Mouse (Mus musculus) embryo, embryonic 10.5 days (tissue): ENCODE data around the gene Hist2h2be.
"Not testable (repeated sequence)": the region's sequence is repeated elsewhere in the genome, so short reads cannot be mapped to it uniquely, and the experiment has no call there.

Experiments
- DNase-seq: peaks from one replicate; pipeline ENCODE4 v3.0.0-alpha.2; 2015; ENCODE audit warnings: low spot score

Hist2h2be gene

GRCm38 (mm10) chr3:96220765-96221639, at the start of gene Hist2h2be, which contains the start of gene Hist2h2ac:
Gene Hist2h2be, plus strand, starts transcription at chr3:96221119.
Gene Hist2h2ac, minus strand, starts transcription at chr3:96220880.
- DNase-seq: peak; percentile 97

GRCm38 (mm10) chr3:96171583-96172196, 49.2 kb upstream of the Hist2h2be start:
- DNase-seq: peak; percentile 8

GRCm38 (mm10) chr3:96172197-96173178, 48.4 kb upstream of the Hist2h2be start, which contains the start of gene Sf3b4:
Gene Sf3b4, plus strand, starts transcription at chr3:96172332.
- peak; percentile 96 for DNase-seq

GRCm38 (mm10) chr3:96173185-96173584, 47.7 kb upstream of the Hist2h2be start:
- DNase-seq: no peak

- DNase-seq: not testable (repeated sequence)
These were observed 46.9 kb upstream of the Hist2h2be start for GRCm38 (mm10) chr3:96174042-96174441.

- no peak for DNase-seq
These were observed 45.7 kb upstream of the Hist2h2be start for GRCm38 (mm10) chr3:96175251-96175650.

- no peak for DNase-seq
These were observed 42.5 kb upstream of the Hist2h2be start for GRCm38 (mm10) chr3:96178427-96178826.

GRCm38 (mm10) chr3:96178902-96179301, 42.0 kb upstream of the Hist2h2be start:
- DNase-seq: no peak

- DNase-seq: no peak
These were observed 41.4 kb upstream of the Hist2h2be start for GRCm38 (mm10) chr3:96179531-96179930.

GRCm38 (mm10) chr3:96180727-96181477, 40.0 kb upstream of the Hist2h2be start, which contains the start of gene Sv2a:
Gene Sv2a, plus strand, starts transcription at chr3:96181151.
- peak; percentile 35 for DNase-seq

GRCm38 (mm10) chr3:96181510-96182381, 39.2 kb upstream of the Hist2h2be start:
- DNase-seq: peak; percentile 9

GRCm38 (mm10) chr3:96182382-96182776, 38.5 kb upstream of the Hist2h2be start:
- peak; percentile 5 for DNase-seq

GRCm38 (mm10) chr3:96192977-96193376, 27.9 kb upstream of the Hist2h2be start:
- DNase-seq: no peak

- no peak for DNase-seq
These were observed 26.0 kb upstream of the Hist2h2be start for GRCm38 (mm10) chr3:96194966-96195365.

- no peak for DNase-seq
These were observed 25.2 kb upstream of the Hist2h2be start for GRCm38 (mm10) chr3:96195616-96196313.

GRCm38 (mm10) chr3:96196437-96197128, 24.3 kb upstream of the Hist2h2be start:
- DNase-seq: peak; percentile 12

- DNase-seq: peak; percentile 95
These were observed 23.7 kb upstream of the Hist2h2be start for GRCm38 (mm10) chr3:96197129-96197749.

- peak; percentile 55 for DNase-seq
These were observed 22.7 kb upstream of the Hist2h2be start for GRCm38 (mm10) chr3:96198181-96198580.
